Mouse (Mus musculus) limb, embryonic 12.5 days (tissue): ENCODE measurements around the gene Ubap2l. TPM values are rescaled to one million over a fixed set of nuclear protein-coding genes. Genes with fewer than 3 reads are reported as not detected.

Experiments
- ATAC-seq: fragments of 200-750 bp; cut with Nextera tagmentation; 2 replicates; pipeline ENCODE4 v1.8.0; 2017; ENCODE audit warnings: low read depth, moderate TSS enrichment; ENCODE audit not compliant: insufficient number of reproducible peaks, insufficient read depth, low FRiP score, low TSS enrichment
- H3K27ac ChIP-seq: fragments of 300-500 bp; sonication (generic); 2 replicates; pipeline ENCODE4 v1.5.1; 2016; ENCODE audit warnings: mild to moderate bottlenecking, moderate library complexity
- H3K27me3 ChIP-seq: fragments of 300-500 bp; sonication (generic); 2 replicates; pipeline ENCODE4 v1.6.1; 2016; ENCODE audit warnings: mild to moderate bottlenecking, moderate library complexity
- H3K36me3 ChIP-seq: fragments of 300-500 bp; sonication (generic); 2 replicates; pipeline ENCODE4 v1.6.1; 2016; ENCODE audit warnings: mild to moderate bottlenecking, moderate library complexity
- H3K4me1 ChIP-seq: fragments of 300-500 bp; sonication (generic); replicated peaks from 2 replicates; pipeline ENCODE4 v1.6.1; 2016
- H3K4me2 ChIP-seq: fragments of 300-500 bp; sonication (generic); 2 replicates; pipeline ENCODE4 v1.6.1; 2016; ENCODE audit warnings: mild to moderate bottlenecking, moderate library complexity
- H3K4me3 ChIP-seq: fragments of 300-500 bp; sonication (generic); replicated peaks from 2 replicates; pipeline ENCODE4 v1.5.1; 2016; ENCODE audit warnings: mild to moderate bottlenecking
- H3K9ac ChIP-seq: fragments of 300-500 bp; sonication (generic); replicated peaks from 2 replicates; pipeline ENCODE4 v1.6.1; 2016; ENCODE audit warnings: mild to moderate bottlenecking, moderate library complexity
- H3K9me3 ChIP-seq: fragments of 300-500 bp; sonication (generic); 2 replicates; pipeline ENCODE4 v1.6.1; 2016; ENCODE audit warnings: mild to moderate bottlenecking, moderate library complexity
- WGBS: fragments of 180-500 bp; shearing (Covaris S2); methylation state at CpG from one replicate; pipeline ENCODE4 v1.1.7; 2016; 5-methylcytosine and 5-hydroxymethylcytosine counted together
- polyA plus RNA-seq: library from polyadenylated mRNA; unstranded; fragments of >200 nt; fragmentation: Nextera tagmentation; extraction: Ambion mirVana; gene quantifications from 2 replicates; pipeline ENCODE4 v1.2.1, GENCODE M21; 2016

Gene Ubap2l
- polyA plus RNA-seq, 1 experiment from 2014 or later = 191 TPM

DNA sequence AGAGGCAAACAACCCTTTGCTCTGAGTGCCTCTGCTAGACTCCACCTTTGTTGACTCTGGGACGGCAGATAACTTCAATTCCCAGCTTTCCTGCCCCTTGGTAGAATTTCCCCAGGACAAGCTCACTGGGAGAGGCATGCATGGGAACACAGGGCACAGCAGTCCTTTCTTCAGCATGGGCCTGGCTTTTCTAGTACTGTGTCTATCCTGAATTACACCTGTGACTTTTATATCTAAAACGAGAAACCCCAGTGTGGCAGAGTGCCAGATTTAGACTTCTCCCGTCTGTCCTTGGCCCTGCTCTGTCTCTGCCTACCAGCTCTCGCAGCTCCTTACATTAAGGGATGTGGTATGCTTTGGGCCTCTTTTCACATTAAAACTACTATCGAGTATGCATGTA, 30.6 kb upstream of the Ubap2l start:
- no peaks in the 10 kb centered on the region for H3K9me3 ChIP-seq
- peak overlapping the region; percentile 8; the same call in 1 of the 2 replicates for H3K27ac ChIP-seq
- no peaks in the 10 kb centered on the region for H3K27me3 ChIP-seq
- H3K4me3 ChIP-seq = no peak overlapping the region
- H3K4me1 ChIP-seq = peaks cover 41% of the 10 kb centered on the region
- 63% methylated on average over 5 of the region's 5 CpGs for WGBS
- H3K9ac ChIP-seq = peak overlapping the region; percentile 44
- H3K4me2 ChIP-seq = peak overlapping the region; percentile 15
- no peak for ATAC-seq
- peaks cover 33% of the 10 kb centered on the region for H3K36me3 ChIP-seq

DNA sequence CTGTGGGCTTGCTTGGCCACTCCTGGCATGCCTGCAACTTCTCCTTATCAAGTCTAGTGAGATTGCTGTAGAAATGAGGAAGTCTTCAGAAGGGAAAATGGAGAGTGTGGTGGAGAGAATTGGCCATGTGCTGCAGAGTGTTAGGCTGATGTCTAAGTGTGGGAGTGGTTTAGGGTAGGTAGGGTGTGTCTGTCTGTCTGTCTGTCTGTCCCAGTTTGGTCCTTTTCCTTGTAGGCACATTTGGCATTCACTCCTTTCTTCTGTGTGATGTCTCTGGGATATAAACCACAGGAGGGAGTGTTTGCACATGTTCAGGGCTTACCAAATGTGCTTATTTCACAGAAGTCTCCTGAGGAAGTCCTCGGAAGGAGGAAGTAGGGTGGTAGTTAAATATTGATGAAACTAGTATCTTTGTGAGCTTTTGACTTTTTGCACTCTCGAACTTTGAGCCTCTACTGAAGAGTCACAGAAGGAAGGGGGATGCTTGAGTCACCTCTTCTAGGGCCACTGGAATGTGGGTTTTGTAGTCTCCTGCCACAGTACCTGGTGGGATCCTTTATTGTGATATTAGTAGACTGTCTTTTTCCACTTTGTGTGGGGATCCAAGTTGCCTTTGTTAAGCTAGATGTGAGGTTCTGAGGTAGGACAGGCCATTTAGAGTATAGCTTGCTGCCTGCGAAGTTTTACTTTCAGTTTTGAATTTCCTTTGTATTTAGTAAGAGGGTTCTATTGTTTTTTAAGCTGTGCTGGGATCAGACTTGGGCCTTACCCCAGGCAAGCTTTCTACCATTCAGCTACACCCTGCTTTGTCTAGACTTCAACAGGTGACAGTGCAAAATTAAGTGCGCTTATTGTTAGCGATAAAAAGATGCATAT, 29.2 kb upstream of the Ubap2l start:
- no peaks in the 10 kb centered on the region for H3K27me3 ChIP-seq
- peak overlapping the region; percentile 80 for H3K4me3 ChIP-seq
- peaks cover 49% of the 10 kb centered on the region for H3K4me1 ChIP-seq
- 80% methylated on average over 5 of the region's 5 CpGs for WGBS
- peak overlapping the region; percentile 75 for H3K4me2 ChIP-seq
- no peak for ATAC-seq
- no peak overlapping the region for H3K27ac ChIP-seq
- peaks cover 19% of the 10 kb centered on the region for H3K36me3 ChIP-seq
- no peaks in the 10 kb centered on the region for H3K9me3 ChIP-seq
- no peak overlapping the region for H3K9ac ChIP-seq

DNA sequence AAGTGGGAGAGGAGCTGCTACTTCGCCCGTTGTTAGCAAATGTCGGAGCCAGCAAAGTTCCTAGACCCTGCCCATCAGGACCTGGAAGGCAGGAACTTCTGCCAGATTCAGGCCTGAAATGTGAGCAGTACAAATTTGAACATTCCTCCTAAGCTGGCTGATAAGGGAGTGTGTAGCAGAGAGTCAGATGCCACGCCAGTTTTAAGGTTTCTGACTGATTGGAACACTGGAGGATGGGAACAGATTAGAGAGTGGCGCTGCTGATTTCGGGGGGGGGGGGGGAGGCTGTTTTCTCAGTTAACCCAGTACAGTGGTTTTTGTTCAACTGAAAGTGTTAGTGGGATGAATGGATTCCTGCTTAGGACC, 28.1 kb upstream of the Ubap2l start:
- H3K27ac ChIP-seq = peak overlapping the region; percentile 97
- H3K9ac ChIP-seq = peak overlapping the region; percentile 85
- no peak for ATAC-seq
- H3K9me3 ChIP-seq = no peaks in the 10 kb centered on the region
- H3K4me1 ChIP-seq = peaks cover 53% of the 10 kb centered on the region
- H3K4me2 ChIP-seq = peak overlapping the region; percentile 75
- no peaks in the 10 kb centered on the region for H3K27me3 ChIP-seq
- under 1% methylated on average over 6 of the region's 6 CpGs for WGBS
- peaks cover 10% of the 10 kb centered on the region for H3K36me3 ChIP-seq
- peak overlapping the region; percentile 80 for H3K4me3 ChIP-seq

DNA sequence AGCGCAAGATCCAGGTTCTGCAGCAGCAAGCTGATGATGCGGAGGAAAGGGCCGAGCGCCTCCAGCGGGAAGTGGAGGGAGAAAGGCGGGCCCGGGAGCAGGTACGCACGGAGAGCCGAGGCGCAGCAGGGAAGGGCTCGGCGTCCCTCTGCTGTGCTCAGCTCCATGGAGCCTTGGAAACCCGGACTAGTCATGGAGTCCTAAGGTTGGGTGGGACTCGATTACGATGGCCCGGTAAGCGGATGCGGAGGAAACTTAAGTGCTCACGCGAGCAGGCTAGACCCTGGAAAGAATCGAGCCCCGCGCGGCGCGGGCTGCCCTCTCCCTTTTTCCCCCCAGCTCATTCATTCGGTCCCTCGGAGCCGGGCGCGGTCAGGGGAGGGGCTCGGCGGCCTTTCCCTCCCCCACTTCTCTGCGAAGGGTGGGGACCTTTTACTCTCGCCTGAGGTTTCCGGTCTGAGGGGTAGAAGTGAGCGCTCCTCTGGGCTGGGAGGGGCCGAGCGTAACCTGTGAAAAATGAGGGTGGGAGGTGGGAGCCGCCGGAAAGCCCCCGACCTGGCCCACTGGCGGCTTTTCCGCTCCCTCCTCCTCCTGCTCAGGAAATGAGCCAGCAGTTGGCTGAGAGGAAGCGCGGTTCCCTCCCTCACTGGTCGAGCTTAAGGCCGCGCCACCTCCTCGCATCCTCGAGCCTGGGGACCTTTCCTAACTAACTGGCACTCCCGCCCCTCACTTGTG, 27.5 kb upstream of the Ubap2l start:
- H3K27ac ChIP-seq = peak overlapping the region; percentile 97
- peaks cover 53% of the 10 kb centered on the region for H3K4me1 ChIP-seq
- no peaks in the 10 kb centered on the region for H3K9me3 ChIP-seq
- WGBS = under 1% methylated on average over 53 of the region's 53 CpGs
- H3K4me3 ChIP-seq = peak overlapping the region; percentile 80
- H3K4me2 ChIP-seq = peak overlapping the region; percentile 75
- no peaks in the 10 kb centered on the region for H3K27me3 ChIP-seq
- ATAC-seq = peak; percentile 56
- H3K36me3 ChIP-seq = peaks cover 10% of the 10 kb centered on the region
- H3K9ac ChIP-seq = peak overlapping the region; percentile 85

DNA sequence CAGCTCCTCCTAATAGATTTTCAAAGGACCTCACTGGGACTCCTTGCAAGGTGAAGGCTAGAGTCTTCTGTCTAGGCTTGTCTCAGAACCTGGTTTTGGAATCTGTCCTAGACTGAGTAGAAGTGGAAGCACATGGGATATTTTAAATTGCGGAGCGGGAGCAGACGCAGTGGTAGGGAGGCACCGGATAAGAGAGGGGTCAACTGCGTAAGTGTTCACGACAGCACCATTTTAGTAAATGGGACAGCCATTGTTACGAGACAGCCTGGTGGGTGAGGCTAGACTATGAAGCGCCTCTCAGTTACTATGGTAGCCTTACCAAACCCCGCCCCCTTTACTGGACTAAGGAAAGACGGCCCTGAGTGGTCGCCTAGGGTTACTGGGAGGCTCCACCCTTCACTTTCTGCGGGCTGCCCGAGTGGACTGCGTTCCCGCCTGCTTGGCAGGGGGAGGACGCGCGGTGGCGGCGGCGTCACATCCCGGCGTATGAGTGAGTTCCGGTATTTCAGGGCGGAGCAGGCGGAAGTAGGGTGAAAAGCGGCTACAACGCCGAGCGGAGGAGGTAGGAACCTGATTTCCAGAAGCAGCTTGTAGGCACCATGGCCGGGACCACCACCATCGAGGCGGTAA, 26.8 kb upstream of the Ubap2l start:
- Histone ChIP-seq H3K4me1 (peaks cover 50% of the 10 kb centered on the region), H3K9me3 (no peaks in the 10 kb centered on the region), H3K36me3 (peaks cover 6% of the 10 kb centered on the region; the same call in 1 of the 2 replicates), H3K27ac (peak overlapping the region; percentile 97), H3K27me3 (no peaks in the 10 kb centered on the region), H3K9ac (peak overlapping the region; percentile 85), H3K4me2 (peak overlapping the region; percentile 75), H3K4me3 (peak overlapping the region; percentile 80)
- ATAC-seq = peak; percentile 94
- under 1% methylated on average over 33 of the region's 33 CpGs for WGBS

DNA sequence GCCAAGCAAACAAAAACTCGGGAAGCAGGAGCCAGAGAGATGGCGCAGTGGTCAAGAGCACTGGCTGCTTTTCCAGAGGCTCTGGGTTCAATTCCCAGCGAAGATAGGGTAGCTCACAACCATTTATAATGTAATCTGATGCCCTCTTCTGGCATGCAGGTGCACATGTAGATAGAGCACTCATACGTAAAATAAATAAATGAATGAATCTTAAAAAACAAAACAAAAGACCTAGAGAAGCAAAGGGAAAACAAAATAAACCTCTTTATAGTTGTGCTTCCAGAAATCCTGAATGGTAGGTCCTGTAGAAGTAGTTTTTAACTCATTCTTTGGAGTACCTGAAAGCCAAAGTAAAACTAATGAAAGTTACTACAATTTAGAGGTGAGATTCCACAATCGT, 25.8 kb upstream of the Ubap2l start:
- no peak overlapping the region for H3K27ac ChIP-seq
- no peaks in the 10 kb centered on the region for H3K9me3 ChIP-seq
- 49% methylated on average over 5 of the region's 5 CpGs for WGBS
- peaks cover 40% of the 10 kb centered on the region for H3K4me1 ChIP-seq
- no peak overlapping the region for H3K9ac ChIP-seq
- no peaks in the 10 kb centered on the region for H3K36me3 ChIP-seq
- ATAC-seq = no peak
- no peak overlapping the region for H3K4me3 ChIP-seq
- H3K27me3 ChIP-seq = no peaks in the 10 kb centered on the region
- H3K4me2 ChIP-seq = no peak overlapping the region

DNA sequence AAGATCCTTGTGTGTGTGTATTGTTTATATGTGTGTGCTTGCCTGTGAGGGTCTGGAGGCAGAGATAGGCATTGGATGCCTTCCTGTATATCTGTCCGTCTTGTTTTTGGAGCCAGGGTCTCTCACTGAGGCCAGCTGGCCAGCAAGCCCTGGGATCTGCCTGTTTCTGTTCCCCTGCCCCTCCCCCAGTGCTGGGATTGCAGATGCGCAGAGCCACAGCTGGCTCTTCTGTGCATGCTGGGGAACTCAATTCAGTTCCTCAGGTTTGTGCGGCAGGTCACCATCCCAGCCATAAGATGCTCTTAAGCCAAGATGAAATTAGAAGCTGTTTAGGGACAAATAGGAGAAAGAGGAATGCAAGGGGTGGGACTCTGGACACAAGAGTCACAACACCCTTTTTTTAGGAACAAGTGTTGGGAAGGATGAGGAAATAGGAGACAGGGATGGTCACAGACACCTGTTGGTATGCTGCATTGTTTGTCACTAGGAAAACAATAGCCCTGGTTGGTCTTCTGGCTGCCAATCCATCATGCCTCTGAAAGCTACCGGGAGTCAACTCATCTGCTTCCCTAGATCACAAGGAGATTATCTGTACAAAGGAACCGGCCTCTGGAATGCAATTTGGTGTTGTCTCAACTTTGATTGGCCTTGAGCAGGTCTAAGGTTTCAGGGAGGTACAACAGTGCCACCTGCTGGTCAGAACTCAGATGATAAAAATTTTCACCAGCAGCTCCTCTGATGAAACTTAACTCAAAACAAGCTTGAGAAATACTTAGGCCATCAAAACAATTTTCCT, 24.7 kb upstream of the Ubap2l start:
- ATAC-seq = no peak
- Histone ChIP-seq H3K27me3 (no peaks in the 10 kb centered on the region), H3K4me2 (peak overlapping the region; percentile 40), H3K4me3 (no peak overlapping the region), H3K4me1 (peaks cover 31% of the 10 kb centered on the region), H3K9me3 (no peaks in the 10 kb centered on the region), H3K27ac (peak overlapping the region; percentile 35; the same call in 1 of the 2 replicates), H3K9ac (no peak overlapping the region), H3K36me3 (no peaks in the 10 kb centered on the region)
- 14% methylated on average over 5 of the region's 5 CpGs for WGBS

DNA sequence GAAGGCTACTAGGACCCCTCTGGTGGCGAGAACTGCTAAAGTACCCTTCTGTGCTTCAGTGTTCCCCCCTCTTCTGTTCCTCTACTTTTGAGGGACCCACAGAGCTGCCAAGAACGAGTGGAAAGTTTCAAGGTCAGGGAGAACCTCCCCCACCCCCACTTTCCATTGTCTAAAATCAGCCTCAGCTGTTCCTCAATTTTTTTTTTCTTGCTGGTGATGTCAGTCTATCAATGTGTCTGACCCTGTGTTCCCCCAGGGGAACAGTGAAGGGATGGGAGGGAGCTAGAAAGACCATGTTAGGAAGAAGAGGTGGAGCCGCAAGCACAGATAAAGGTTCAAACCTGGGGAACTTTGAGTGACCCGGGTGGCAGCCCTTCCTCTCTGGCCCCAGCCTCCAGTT, 19.9 kb upstream of the Ubap2l start, which contains the start of gene Tpm3:
Gene Tpm3 (plus strand): TSS at position 356 of the 400 bp plus-strand sequence.
- no peak within 1 kb of the TSS for H3K9ac ChIP-seq
- H3K9me3 ChIP-seq = no peaks in the 10 kb centered on the region
- H3K27me3 ChIP-seq = no peaks in the 10 kb centered on the region
- peaks cover 11% of the 10 kb centered on the region for H3K4me1 ChIP-seq
- no peak for ATAC-seq
- no peaks in the 10 kb centered on the region for H3K36me3 ChIP-seq
- WGBS = 64% methylated on average over 4 of the region's 4 CpGs
- no peak within 1 kb of the TSS for H3K4me2 ChIP-seq
- H3K4me3 ChIP-seq = no peak within 1 kb of the TSS
- H3K27ac ChIP-seq = no peak within 1 kb of the TSS

DNA sequence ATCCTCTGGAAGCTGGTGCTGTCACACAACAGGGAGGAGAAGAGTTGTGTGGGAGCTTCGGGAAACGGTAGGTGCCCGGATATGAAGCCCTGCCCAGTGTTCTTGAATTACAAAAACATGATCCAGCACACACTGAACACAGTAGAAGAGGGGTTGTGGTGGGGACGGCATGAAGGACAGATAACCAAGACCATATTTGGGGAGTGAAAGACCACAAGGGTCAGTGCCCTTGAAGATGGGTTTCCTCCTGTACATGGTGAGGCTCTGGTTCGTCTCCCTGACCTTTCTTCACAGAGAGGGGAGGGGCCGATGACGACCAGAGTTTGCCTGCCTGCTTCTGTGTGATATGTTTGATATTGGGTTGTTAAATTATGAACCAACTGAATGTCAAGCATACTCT, 17.3 kb upstream of the Ubap2l start:
- 75% methylated on average over 7 of the region's 7 CpGs for WGBS
- Histone ChIP-seq H3K27ac (no peak overlapping the region), H3K27me3 (no peaks in the 10 kb centered on the region), H3K9ac (no peak overlapping the region), H3K4me1 (no peaks in the 10 kb centered on the region), H3K36me3 (peaks cover 17% of the 10 kb centered on the region; the same call in 1 of the 2 replicates), H3K4me2 (no peak overlapping the region), H3K9me3 (no peaks in the 10 kb centered on the region), H3K4me3 (no peak overlapping the region)
- ATAC-seq = no peak

DNA sequence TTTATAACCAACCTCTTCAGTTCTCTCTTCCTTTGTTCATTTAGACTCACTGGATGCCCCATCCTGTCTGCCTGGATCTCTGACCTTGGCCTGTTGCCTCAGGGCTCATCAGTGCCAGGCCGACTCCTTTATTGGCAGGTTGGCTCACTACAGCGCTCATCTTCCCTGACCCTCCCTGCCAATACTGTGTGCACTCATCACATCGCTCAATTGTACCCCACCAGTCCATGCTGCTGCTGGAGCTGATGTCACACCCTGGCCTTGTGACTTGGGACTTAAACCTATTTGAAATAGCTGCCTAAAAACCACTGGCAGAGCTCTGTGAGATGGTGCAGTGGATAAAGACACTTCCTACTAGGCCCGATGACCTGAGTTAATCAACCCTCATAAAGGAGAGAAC, 15.4 kb upstream of the Ubap2l start:
- 82% methylated on average over 4 of the region's 4 CpGs for WGBS
- no peak overlapping the region for H3K27ac ChIP-seq

More for the DNA sequence above, 15.4 kb upstream of the Ubap2l start:
- Histone ChIP-seq H3K9ac (no peak overlapping the region), H3K4me2 (no peak overlapping the region), H3K36me3 (peaks cover 33% of the 10 kb centered on the region), H3K27me3 (no peaks in the 10 kb centered on the region), H3K4me3 (no peak overlapping the region), H3K4me1 (no peaks in the 10 kb centered on the region), H3K9me3 (no peaks in the 10 kb centered on the region)
- no peak for ATAC-seq
